Mouse (Mus musculus): ENCODE data around the gene Rnase1. TPM values are rescaled to one million over a fixed set of nuclear protein-coding genes. Genes with fewer than 3 reads are reported as not detected.

Gene Rnase1
- total RNA-seq, 2 experiments from 2014 or later = 1.0 to 1.1 TPM

DNA sequence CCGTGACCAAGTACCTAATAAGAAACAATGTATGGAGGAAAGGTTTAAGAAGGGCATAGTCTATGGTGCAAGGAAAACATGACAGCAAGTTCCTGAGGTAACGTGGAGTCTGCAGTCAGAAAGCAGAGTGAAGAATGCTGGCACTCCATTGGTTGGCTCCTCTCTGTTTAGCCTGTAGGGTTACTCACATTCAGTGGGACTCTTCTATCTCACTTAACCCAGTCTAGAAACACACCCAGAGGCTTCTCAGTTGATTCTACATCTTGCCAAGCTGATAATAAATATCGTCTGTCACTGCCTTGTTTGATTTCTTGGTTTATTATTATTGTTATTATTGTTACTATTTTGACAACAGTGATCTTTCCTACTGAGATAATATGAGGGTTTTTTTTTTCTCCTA, 4.0 kb downstream of the Rnase1 start:
- DNase-seq (ENCODE audit: low spot score in 2 of 2) = no peak

GRCm38 (mm10) chr14:51142119-51142518, 4.5 kb downstream of the Rnase1 start:
- no peak for DNase-seq (ENCODE audit: low spot score in 2 of 2)

DNA sequence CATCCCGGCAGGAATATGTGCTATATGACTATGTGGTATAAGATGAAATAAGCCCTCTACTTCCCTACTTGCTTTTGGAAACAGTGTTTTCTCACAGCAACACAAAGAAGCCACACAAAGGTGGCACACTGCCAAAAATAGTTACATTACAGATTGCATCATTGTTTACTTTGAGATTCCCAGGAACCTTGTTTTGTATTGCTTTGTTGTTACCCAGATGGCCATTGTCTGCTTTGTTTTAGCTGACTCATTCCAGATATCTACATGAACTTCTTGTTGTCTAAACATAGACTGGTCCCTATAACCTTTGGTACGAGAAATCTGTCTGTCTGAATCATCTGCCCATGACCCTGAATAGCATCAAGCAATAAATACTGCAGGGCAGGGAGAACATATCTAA, 6.2 kb downstream of the Rnase1 start:
- no peak for DNase-seq (ENCODE audit: low spot score in 2 of 2)

- DNase-seq (ENCODE audit: low spot score in 2 of 2) = no peak
These were observed 14.2 kb downstream of the Rnase1 start for GRCm38 (mm10) chr14:51132372-51132771.

DNA sequence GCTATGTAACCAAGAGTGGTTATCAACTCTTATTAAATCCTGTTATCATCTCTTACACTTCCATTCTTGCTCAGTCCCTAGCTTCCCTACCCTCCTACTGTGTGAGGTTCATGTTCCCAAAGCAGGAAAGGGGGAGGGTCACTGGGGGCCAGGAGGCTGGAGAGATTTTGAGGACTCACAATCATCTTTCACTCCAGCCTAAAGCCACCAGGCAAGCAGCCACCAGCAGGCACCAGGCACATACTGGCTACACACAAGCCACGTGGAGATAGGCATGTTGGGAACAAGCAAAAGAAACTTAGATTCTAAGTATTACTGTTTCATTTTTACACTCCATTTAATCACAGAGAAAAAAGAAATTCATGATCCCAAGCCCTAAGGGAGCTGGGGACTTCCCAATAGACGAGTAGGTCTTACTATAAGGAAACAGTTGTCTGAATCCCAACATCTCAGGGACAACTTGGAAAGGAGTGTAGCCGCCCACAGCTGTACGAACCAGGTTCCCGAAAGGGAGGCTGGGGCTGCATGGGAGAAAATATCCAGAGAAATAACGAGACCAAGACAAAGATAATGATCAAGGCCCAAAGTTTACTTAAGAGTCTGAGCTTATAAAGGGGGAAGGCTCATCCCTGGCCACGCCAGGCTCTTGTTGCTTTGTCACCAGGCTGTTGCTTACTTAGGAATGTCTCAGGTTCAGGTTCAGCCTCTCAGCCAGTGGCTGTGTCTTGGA, 15.3 kb downstream of the Rnase1 start:
- DNase-seq (ENCODE audit: low spot score in 2 of 2) = no peak

DNA sequence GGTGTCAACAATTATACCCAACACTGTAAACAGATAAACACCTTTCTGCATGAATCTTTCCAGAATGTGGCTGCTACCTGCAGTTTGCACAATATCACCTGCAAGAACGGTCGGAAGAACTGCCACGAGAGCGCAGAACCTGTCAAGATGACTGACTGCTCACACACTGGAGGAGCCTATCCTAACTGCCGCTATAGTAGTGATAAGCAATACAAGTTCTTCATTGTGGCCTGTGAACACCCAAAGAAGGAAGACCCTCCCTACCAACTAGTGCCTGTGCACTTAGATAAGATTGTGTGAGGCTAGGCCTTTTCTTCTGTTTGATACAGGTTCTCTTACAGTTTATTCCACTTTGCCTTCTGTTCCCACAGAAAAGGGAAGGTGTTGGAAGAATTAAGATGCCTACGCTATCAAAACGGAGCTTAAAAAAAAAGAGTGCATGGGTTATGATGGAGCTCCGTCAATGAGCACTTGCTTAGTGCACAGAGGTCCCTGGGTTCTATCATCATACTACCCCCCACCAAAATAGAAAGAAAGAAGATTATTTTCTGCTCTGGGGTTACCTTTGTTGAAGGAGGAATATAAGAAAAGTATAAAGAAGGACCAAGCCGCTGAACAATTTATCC, 16.2 kb downstream of the Rnase1 start:
- no peak for DNase-seq (ENCODE audit: low spot score in 2 of 2)

- DNase-seq (ENCODE audit: low spot score in 2 of 2) = no peak
These were observed 17.0 kb downstream of the Rnase1 start for GRCm38 (mm10) chr14:51129624-51129975.

DNA sequence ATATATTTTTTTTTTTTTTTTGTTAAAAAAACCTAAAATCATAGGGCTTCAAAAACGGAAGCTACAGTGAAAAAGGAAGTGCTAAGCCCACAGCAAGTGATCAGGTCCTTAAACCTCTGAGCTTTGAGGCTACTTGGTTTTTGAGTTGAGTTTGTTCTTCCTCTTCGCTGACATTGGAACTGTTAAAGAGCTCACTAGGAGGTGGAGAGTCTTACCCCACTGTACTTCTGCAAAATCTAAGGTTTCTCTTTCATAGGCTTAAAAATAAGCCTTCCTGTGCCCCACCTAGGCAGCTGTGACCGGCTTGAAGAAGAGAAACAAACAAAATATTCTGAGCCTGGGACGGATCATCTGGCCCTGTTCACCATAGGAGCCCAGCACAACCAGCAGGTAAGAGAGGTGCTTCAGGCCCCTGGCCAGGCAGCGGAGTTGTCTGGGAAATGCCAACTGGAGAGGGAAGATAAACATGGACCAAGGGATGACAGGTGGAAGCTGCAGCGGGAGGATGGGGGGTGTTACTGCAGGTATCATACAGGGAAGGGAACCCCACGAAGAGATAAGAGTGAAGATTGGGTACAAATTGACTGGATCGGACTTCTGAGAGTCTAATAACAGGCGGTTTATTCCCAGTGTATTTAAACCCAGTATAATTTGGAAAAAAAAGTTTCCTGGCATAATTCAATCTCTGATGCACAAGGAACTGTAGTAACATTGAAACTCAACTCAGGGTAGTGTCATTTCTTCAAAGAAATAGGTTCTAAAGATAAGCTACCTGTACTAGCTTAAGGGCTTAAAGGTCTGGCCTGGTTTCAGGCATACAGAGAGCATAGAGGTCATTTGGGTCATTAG, 17.6 kb downstream of the Rnase1 start:
- no peak for DNase-seq (ENCODE audit: low spot score in 2 of 2)

DNA sequence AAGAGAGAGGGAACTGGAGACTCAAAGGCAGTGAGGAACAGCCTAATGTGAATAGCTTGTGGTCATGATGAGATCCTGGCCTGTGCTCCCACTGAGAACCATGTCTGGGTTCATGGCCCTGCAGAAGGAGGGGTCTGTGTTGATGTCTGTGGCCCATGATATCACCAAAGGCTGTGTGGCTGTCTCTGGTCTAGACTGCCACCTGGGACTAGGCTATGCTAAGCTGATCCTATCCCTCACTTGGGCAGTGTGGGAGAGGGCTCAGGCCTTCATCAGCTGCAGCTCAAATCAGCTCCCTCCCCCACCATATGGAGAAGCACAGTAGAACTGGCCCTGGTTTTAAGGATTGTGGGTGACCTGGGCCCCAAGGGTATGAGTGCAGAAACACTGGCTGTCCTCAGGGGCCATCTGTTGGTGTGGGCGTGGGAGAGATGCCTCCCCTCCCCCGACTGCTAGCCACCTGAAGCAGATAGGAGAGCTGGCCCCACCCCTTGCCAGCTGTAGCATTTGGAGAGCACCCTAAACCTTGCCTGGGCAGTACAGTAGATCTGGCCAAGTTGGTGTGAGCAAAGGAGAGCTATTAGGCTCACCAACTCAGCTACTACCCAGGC, 18.8 kb downstream of the Rnase1 start:
- DNase-seq (ENCODE audit: low spot score in 2 of 2) = no peak

- DNase-seq (ENCODE audit: low spot score in 2 of 2) = no peak
These were observed 20.9 kb downstream of the Rnase1 start for GRCm38 (mm10) chr14:51125684-51126083.

DNA sequence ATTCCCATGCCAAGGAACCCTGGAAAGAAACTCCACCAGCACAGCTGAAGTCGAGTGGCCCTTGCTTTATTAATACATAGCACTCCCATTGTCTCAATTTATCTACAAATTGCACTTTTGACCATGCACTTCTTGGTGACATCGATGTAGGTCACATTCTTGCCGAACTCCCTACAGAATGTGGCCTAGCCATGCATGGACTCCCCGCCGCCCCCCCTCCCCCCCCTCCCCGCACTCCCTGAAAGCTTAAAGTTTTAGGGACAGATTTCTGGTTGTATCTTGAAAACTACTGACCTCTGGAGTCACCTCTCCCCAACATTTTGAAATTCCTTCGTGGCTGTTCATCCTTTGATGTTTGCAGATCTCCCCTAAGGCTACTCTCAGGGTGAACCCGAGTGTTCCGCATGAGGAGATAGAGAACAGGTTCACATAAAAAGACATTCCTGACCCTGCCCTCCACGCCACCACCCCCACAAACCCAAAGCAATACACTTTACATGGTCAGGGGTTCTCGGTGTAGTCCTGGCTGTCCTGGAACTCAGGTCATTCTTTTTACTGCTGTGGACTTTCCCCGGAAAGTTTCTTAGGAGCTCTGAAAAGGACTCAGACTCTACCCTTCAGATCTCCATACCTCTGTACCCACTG, 32.5 kb downstream of the Rnase1 start, which contains the start of gene Eddm3b:
Gene Eddm3b (plus strand): TSS at position 511 of the 645 bp plus-strand sequence.
- no peak for DNase-seq (ENCODE audit: low spot score in 2 of 2)

DNA sequence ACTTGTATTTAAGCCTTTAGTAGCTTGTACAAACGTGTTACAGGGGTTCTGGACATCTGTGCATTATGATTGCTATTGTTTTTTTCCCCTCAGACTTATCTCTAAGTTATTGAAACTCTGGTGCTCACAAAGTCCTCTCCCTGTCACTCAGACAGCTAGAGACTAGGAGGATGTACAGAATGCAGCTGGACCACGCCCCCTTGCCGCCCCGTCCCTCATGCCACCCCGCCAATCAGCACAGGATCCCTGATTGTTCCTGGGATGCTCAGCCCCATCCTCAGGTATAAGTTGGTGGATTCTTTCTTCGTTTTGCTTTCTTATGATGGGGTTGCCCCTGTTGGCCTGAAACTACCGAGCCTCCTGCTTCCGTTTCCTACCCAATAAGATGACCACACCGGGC, 33.1 kb downstream of the Rnase1 start:
- no peak for DNase-seq (ENCODE audit: low spot score in 2 of 2)

DNA sequence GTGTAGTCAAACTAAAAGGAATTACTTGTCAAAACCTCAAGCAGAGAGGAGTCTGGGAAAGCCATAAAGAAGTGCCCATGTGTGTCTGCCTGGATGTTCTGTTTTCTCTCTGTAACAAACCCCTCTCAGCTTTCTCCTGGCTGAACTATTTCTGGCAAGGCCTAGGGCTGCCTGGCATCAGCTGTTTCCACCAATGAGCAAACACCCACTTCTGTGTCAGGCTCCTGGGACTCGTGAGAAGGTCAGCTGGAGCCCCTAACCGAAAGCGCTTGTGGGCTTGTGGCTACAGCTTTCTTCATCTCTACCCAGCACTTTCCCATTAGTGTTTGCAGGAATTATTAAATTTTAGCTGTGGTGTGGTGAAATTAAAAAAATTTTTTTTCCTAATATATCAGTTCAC, 34.6 kb downstream of the Rnase1 start:
- DNase-seq (ENCODE audit: low spot score in 2 of 2) = no peak

DNA sequence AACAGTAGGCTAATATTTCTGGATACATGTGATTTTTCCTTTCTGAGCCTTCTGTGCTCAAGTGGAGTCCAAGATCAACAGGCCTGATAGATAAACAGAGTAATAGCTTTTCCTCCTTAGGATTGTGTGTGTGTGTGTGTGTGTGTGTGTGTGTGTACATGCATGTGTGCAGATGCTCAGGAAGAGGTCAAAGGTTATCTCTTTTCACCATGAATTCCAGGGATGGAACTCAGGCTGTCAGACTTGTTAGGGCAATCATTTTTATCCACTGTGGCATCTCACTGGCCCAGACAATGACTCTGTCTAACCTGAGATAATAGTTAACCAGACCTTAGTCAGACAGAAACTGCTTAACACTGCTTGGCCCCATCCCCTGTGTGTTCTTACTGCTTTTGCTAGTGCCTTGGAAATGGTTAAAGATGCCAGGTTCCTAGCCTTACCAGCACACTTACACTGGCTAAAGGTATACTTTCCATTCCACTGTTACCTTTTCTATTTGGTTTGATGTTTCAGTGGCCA, 40.1 kb downstream of the Rnase1 start:
- no peak for DNase-seq (ENCODE audit: low spot score in 2 of 2)

GRCm38 (mm10) chr14:51104366-51104765, 42.2 kb downstream of the Rnase1 start:
- no peak for DNase-seq (ENCODE audit: low spot score in 2 of 2)

GRCm38 (mm10) chr14:51103217-51103616, 43.4 kb downstream of the Rnase1 start:
- DNase-seq (ENCODE audit: low spot score in 2 of 2) = peak; percentile 72 to 85

DNA sequence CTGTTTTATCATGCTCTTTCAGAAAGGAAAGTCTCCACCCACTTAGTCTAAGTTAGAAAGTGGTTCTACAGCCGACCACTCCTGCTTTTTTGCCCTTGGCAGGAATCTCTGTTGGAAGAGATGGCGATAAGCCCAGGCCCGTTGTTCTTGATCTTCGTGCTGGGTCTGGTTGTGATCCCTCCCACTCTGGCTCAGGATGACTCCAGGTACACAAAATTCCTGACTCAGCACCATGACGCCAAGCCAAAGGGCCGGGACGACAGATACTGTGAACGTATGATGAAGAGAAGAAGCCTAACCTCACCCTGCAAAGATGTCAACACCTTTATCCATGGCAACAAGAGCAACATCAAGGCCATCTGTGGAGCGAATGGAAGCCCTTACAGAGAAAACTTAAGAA, 45.3 kb downstream of the Rnase1 start:
- DNase-seq (ENCODE audit: low spot score in 2 of 2) = no peak

- no peak for DNase-seq (ENCODE audit: low spot score in 2 of 2)
These were observed 47.7 kb downstream of the Rnase1 start for GRCm38 (mm10) chr14:51098921-51099320.

- DNase-seq (ENCODE audit: low spot score in 2 of 2) = peak; percentile 79 to 90
These were observed 48.3 kb downstream of the Rnase1 start for GRCm38 (mm10) chr14:51098300-51098699.

GRCm38 (mm10) chr14:51095736-51096524, 50.7 kb downstream of the Rnase1 start:
- no peak for DNase-seq (ENCODE audit: low spot score in 2 of 2)

All from layer of hippocampus, postnatal 14 days (tissue).